ENCODE assay signal across 26 mouse cellular contexts in genomic region chr1:91123466-91123865, GRCm38 (mm10). TPM values are rescaled to one million over a fixed set of nuclear protein-coding genes. Genes with fewer than 3 reads are reported as not detected.
A peak's percentile ranks its signal among the peaks of the same experiment; 100 is the strongest.
DNase-seq lines count a peak whose midpoint lies in the region; ATAC-seq lines count a peak whose summit lies in the region.
"Had no signal": no experiment of that assay in that cellular context is flagged by ENCODE, and none has a peak within 500 bp of the region (broad histone marks: within the 10 kb centered on the region; RNA-seq: fewer than 3 reads in every experiment).

No protein-coding gene starts in this region.

- H3K36me3 ChIP-seq in liver, embryonic 12.5 days: peaks cover 65% of the 10 kb centered on the region

- H3K27me3 ChIP-seq in liver, embryonic 12.5 days (replicated peaks): no peaks in the 10 kb centered on the region
- H3K27me3 ChIP-seq: embryonic facial prominence, embryonic 13.5 days; embryonic facial prominence, embryonic 15.5 days; forebrain, embryonic 13.5 days; forebrain, embryonic 15.5 days had no signal

- H3K4me1 ChIP-seq in liver, embryonic 12.5 days: 0 out of 2 replicates have a peak, but pooled peaks cover 10% of the 10 kb centered on the region
- H3K4me1 ChIP-seq: embryonic facial prominence, embryonic 13.5 days; embryonic facial prominence, embryonic 15.5 days; forebrain, embryonic 13.5 days; forebrain, embryonic 15.5 days had no signal

- no peak overlapping the region for H3K27ac ChIP-seq in liver, embryonic 12.5 days
- H3K27ac ChIP-seq: embryonic facial prominence, embryonic 13.5 days; embryonic facial prominence, embryonic 15.5 days; forebrain, embryonic 13.5 days; forebrain, embryonic 15.5 days had no signal

- H3K9me3 ChIP-seq in liver, embryonic 12.5 days (replicated peaks): peaks cover 6% of the 10 kb centered on the region; the same call in 1 of the 2 replicates
- H3K9me3 ChIP-seq: embryonic facial prominence, embryonic 13.5 days; embryonic facial prominence, embryonic 15.5 days; forebrain, embryonic 13.5 days; forebrain, embryonic 15.5 days had no signal

- 0 out of 2 replicates have a peak, but pooled peaks have one; percentile 24 for ATAC-seq in liver, embryonic 12.5 days
- ATAC-seq in erythroid progenitor cell, adult 5-6 weeks (replicated peaks; ENCODE audit: low FRiP score, poor library complexity, severe bottlenecking): peak; percentile 55; the same call in 1 of the 2 replicates
- ATAC-seq in megakaryocyte-erythroid progenitor cell, adult 5-6 weeks (replicated peaks; ENCODE audit: low FRiP score, low TSS enrichment, poor library complexity, severe bottlenecking): peak; percentile 75
- ATAC-seq in activated CD4-positive, CD25-positive, alpha-beta regulatory T cell, adult 4 months: no peak
- ATAC-seq: forebrain, embryonic 13.5 days; forebrain, embryonic 15.5 days; forebrain, postnatal 0 days had no signal

- 66% methylated on average over 3 of the region's 3 CpGs for WGBS in liver, embryonic 12.5 days (ENCODE audit: insufficient replicate concordance)

- H3K4me3 ChIP-seq in liver, embryonic 12.5 days: no peak overlapping the region
- H3K4me3 ChIP-seq: embryonic facial prominence, embryonic 13.5 days; embryonic facial prominence, embryonic 15.5 days; erythroblast, embryonic 14.5 days; forebrain, embryonic 13.5 days; forebrain, embryonic 15.5 days had no signal

- H3K9ac ChIP-seq in liver, embryonic 12.5 days: no peak overlapping the region
- H3K9ac ChIP-seq: embryonic facial prominence, embryonic 13.5 days; embryonic facial prominence, embryonic 15.5 days; forebrain, embryonic 13.5 days; forebrain, embryonic 15.5 days; forebrain, postnatal 0 days had no signal

- no peak overlapping the region for H3K4me2 ChIP-seq in liver, embryonic 12.5 days
- H3K4me2 ChIP-seq: embryonic facial prominence, embryonic 13.5 days; embryonic facial prominence, embryonic 15.5 days; forebrain, embryonic 13.5 days; forebrain, embryonic 15.5 days had no signal

- no peak for DNase-seq in liver
- peak; percentile 7 for DNase-seq in c-Kit-positive CD71-positive TER-119-positive erythroid progenitor cells, embryonic 14.5 days (ENCODE audit: low spot score)
- DNase-seq in urinary bladder, postnatal 4 days (ENCODE audit: low spot score in 2 of 2): no peak
- DNase-seq: adrenal gland, adult 8-10 months; adrenal gland, postnatal 14 days; adrenal gland, postnatal 36 days; cerebellum, adult 11 months; cerebellum, adult 18-20 months; cerebellum, adult 8-10 months; cerebellum, adult 9-11 months; cerebellum, postnatal 14 days; cerebellum, postnatal 36 days; embryo, embryonic 11 days; forebrain, postnatal 0 days had no signal

RNA-seq across cellular contexts. Expression of gene Rbm44, which starts 21.4 kb away (rescaled TPM):
- 1.1 and 1.5 TPM in 2 replicates for polyA plus RNA-seq in liver, embryonic 12.5 days (2016; fragmentation: Nextera tagmentation; extraction: Ambion mirVana)
- total RNA-seq in erythroid progenitor cell, adult 5-6 weeks (2015; ENCODE audit: low replicate concordance): 29.3 and 31.4 TPM in 2 replicates
- total RNA-seq in erythroid progenitor cell, adult 5-6 weeks (2017; ENCODE audit: low replicate concordance): 34.1 and 71.5 TPM in 2 replicates
- total RNA-seq in megakaryocyte-erythroid progenitor cell, adult 5-6 weeks (2014; fragmentation: Nextera tagmentation): 3.8 and 9.0 TPM in 2 replicates
- total RNA-seq in megakaryocyte-erythroid progenitor cell, adult 5-6 weeks (2017): 5.6 and 11.7 TPM in 2 replicates
- 1 to 10 TPM; 1.7 TPM for polyA plus RNA-seq in activated CD4-positive, CD25-positive, alpha-beta regulatory T cell, adult 4 months (2017; shearing (Covaris generic))
- total RNA-seq: adrenal gland, adult 18-20 months; adrenal gland, adult 8-10 months; adrenal gland, postnatal 14 days; adrenal gland, postnatal 36 days; MEL had no signal
- polyA plus RNA-seq: C2C12; erythroblast, embryonic 14.5 days had no signal

RNA-seq across cellular contexts. Expression of gene Ramp1, which starts 56.2 kb away (rescaled TPM):
- 4.0 and 4.4 TPM in 2 replicates for polyA plus RNA-seq in liver, embryonic 12.5 days (2016; fragmentation: Nextera tagmentation; extraction: Ambion mirVana)
- total RNA-seq in erythroid progenitor cell, adult 5-6 weeks (2015; ENCODE audit: low replicate concordance): 13.0 and 15.9 TPM in 2 replicates
- total RNA-seq in erythroid progenitor cell, adult 5-6 weeks (2017; ENCODE audit: low replicate concordance): 5.4 and 10.9 TPM in 2 replicates
- total RNA-seq in megakaryocyte-erythroid progenitor cell, adult 5-6 weeks (2014; fragmentation: Nextera tagmentation): 18.7 and 24.7 TPM in 2 replicates
- 28.4 and 48.3 TPM in 2 replicates for total RNA-seq in megakaryocyte-erythroid progenitor cell, adult 5-6 weeks (2017)
- polyA plus RNA-seq in activated CD4-positive, CD25-positive, alpha-beta regulatory T cell, adult 4 months (2017; shearing (Covaris generic)): 10 to 100 TPM; 25.3 to 30.0 TPM
